Mouse (Mus musculus) kidney, embryonic 14.5 days (tissue): ENCODE results near the gene Fbxl18. TPM values are rescaled to one million over a fixed set of nuclear protein-coding genes. Genes with fewer than 3 reads are reported as not detected.

Source experiments
- ATAC-seq: fragments of 200-750 bp; cut with Nextera tagmentation; 2 replicates; pipeline ENCODE4 v1.8.0; 2017; ENCODE audit warnings: moderate number of reproducible peaks, mild to moderate bottlenecking, moderate TSS enrichment, moderate library complexity; ENCODE audit not compliant: low FRiP score, low TSS enrichment
- H3K27ac ChIP-seq: fragments of 300-500 bp; sonication (generic); 2 replicates; pipeline ENCODE4 v1.5.1; 2014; ENCODE audit warnings: low read depth, mild to moderate bottlenecking, low read length, moderate library complexity, mixed read lengths
- H3K27me3 ChIP-seq: fragments of 300-500 bp; sonication (generic); 2 replicates; pipeline ENCODE4 v1.6.1; 2014; ENCODE audit warnings: mild to moderate bottlenecking, low read length; ENCODE audit not compliant: control insufficient read depth, insufficient read depth
- H3K36me3 ChIP-seq: fragments of 300-500 bp; sonication (generic); 2 replicates; pipeline ENCODE4 v1.6.1; 2014; ENCODE audit warnings: low read length, mixed read lengths; ENCODE audit not compliant: control insufficient read depth, insufficient read depth
- H3K4me1 ChIP-seq: fragments of 300-500 bp; sonication (generic); 2 replicates; pipeline ENCODE4 v1.6.1; 2014; ENCODE audit warnings: low read length, mixed read lengths; ENCODE audit not compliant: control insufficient read depth, insufficient read depth
- H3K4me2 ChIP-seq: fragments of 300-500 bp; sonication (generic); replicated peaks from 2 replicates; pipeline ENCODE4 v1.6.1; 2014; ENCODE audit warnings: low read depth, mild to moderate bottlenecking, low read length
- H3K4me3 ChIP-seq: fragments of 300-500 bp; sonication (generic); 2 replicates; pipeline ENCODE4 v1.5.1; 2014; ENCODE audit warnings: mild to moderate bottlenecking, low read length
- H3K9ac ChIP-seq: fragments of 300-500 bp; sonication (generic); 2 replicates; pipeline ENCODE4 v1.6.1; 2014; ENCODE audit warnings: low read depth, mild to moderate bottlenecking, low read length, moderate library complexity
- H3K9me3 ChIP-seq: fragments of 300-500 bp; sonication (generic); 2 replicates; pipeline ENCODE4 v1.6.1; 2016; ENCODE audit warnings: low read length; ENCODE audit not compliant: control insufficient read depth
- WGBS: fragments of 180-500 bp; shearing (Covaris S2); extraction: QIAGEN DNeasy Blood & Tissue Kit; methylation state at CpG from one replicate; pipeline ENCODE4 v1.1.7; 2014; 5-methylcytosine and 5-hydroxymethylcytosine counted together
- polyA plus RNA-seq: library from polyadenylated mRNA; unstranded; fragments of >200 nt; fragmentation: Nextera tagmentation; extraction: Ambion mirVana; gene quantifications from 2 replicates; pipeline ENCODE4 v1.2.1, GENCODE M21; 2014

The Fbxl18 gene
- polyA plus RNA-seq, 1 experiment from 2014 or later, result 14.6 TPM

- Histone ChIP-seq H3K9ac (peak overlapping the region; percentile 100; the same call in 1 of the 2 replicates), H3K27me3 (no peaks in the 10 kb centered on the region), H3K4me1 (peaks cover 29% of the 10 kb centered on the region), H3K9me3 (no peaks in the 10 kb centered on the region), H3K36me3 (peaks cover 65% of the 10 kb centered on the region), H3K27ac (0 out of 2 replicates have a peak overlapping the region, but pooled peaks have one; percentile 8), H3K4me3 (peak overlapping the region; percentile 100), H3K4me2 (peak overlapping the region; percentile 65)
- 77% methylated on average over 14 of the region's 14 CpGs for WGBS
- ATAC-seq, result no peak
These were observed 8.4 kb upstream of the Fbxl18 start for GRCm38 (mm10) chr5:142903470-142904207.

GRCm38 (mm10) chr5:142902506-142903314 lies 7.5 kb upstream of the Fbxl18 start:
- no peak overlapping the region for H3K9ac ChIP-seq
- H3K27me3 ChIP-seq, result no peaks in the 10 kb centered on the region
- H3K4me3 ChIP-seq, result no peak overlapping the region; the same call in 1 of the 2 replicates
- ATAC-seq, result no peak
- WGBS, result 58% methylated on average over 5 of the region's 5 CpGs
- no peak overlapping the region; the same call in 1 of the 2 replicates for H3K4me2 ChIP-seq
- peaks cover 65% of the 10 kb centered on the region for H3K36me3 ChIP-seq
- H3K27ac ChIP-seq, result peak overlapping the region; percentile 55; the same call in 1 of the 2 replicates
- H3K4me1 ChIP-seq, result peaks cover 20% of the 10 kb centered on the region
- H3K9me3 ChIP-seq, result no peaks in the 10 kb centered on the region

DNA sequence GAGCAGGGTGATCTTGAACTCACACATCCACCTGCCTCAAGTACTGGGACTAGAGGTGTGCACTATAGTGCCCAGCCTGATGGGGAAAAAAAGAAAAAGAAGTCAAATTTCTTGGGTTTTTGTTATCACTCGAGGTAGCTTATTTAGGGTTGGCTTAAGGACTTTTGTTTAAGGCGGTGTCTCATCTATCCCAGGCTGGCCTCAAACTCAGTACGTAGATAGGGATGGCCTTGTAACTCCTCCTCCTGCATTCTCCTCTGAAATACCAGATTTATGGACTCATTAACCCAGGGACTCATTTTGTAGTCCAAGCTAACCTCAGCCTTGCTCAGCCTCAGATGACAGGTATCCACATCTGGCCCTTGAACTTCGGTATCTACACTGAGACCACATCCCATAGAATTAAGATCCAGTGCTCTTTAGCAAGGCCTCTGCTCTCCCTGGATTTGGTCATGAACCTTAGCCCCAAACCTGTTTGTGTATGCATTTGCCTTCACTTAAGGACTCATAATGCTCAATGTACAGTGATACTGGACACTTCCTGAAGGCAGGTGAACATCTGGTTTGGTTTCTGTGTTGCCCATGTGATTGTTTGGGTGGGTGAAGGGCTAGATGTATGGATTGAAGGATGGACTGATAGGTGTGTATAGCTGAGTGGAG lies 6.8 kb upstream of the Fbxl18 start:
- no peak overlapping the region for H3K4me2 ChIP-seq
- 46% methylated on average over 4 of the region's 4 CpGs for WGBS
- no peak for ATAC-seq
- no peak overlapping the region for H3K4me3 ChIP-seq
- no peaks in the 10 kb centered on the region for H3K9me3 ChIP-seq
- H3K9ac ChIP-seq, result no peak overlapping the region
- H3K27ac ChIP-seq, result peak overlapping the region; percentile 55; the same call in 1 of the 2 replicates
- H3K27me3 ChIP-seq, result no peaks in the 10 kb centered on the region
- H3K36me3 ChIP-seq, result peaks cover 65% of the 10 kb centered on the region
- H3K4me1 ChIP-seq, result peaks cover 13% of the 10 kb centered on the region

GRCm38 (mm10) chr5:142901355-142901802 lies 6.2 kb upstream of the Fbxl18 start:
- ATAC-seq, result no peak
- H3K9ac ChIP-seq, result no peak overlapping the region
- H3K4me1 ChIP-seq, result 0 out of 2 replicates have a peak, but pooled peaks cover 11% of the 10 kb centered on the region
- no peak overlapping the region for H3K4me2 ChIP-seq
- peaks cover 65% of the 10 kb centered on the region for H3K36me3 ChIP-seq
- H3K4me3 ChIP-seq, result no peak overlapping the region
- H3K27me3 ChIP-seq, result no peaks in the 10 kb centered on the region
- no peak overlapping the region for H3K27ac ChIP-seq
- 72% methylated on average over 7 of the region's 7 CpGs for WGBS
- no peaks in the 10 kb centered on the region for H3K9me3 ChIP-seq

DNA sequence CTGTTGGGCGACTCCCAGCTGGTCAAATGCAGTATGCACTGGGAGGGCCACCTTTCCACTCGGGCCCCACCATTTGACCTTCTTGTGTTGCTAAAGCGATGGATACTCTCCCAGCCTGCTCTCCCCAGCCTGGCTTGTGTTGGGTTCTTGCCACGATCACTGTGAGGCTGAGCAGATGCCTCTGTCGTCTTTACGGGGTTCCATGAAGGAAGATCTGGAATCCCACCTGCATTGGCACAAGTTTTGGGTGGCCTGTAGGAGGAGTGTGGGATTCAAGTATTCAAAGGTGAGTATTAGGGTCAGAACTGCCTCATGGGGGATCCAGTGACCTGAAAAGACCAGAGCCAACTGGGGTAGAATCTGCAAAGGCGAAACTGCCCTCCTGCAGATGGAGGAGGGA lies 5.4 kb upstream of the Fbxl18 start:
- Histone ChIP-seq H3K9me3 (no peaks in the 10 kb centered on the region), H3K27me3 (no peaks in the 10 kb centered on the region), H3K9ac (no peak overlapping the region), H3K36me3 (peaks cover 65% of the 10 kb centered on the region), H3K4me3 (no peak overlapping the region), H3K4me1 (0 out of 2 replicates have a peak, but pooled peaks cover 11% of the 10 kb centered on the region), H3K4me2 (no peak overlapping the region), H3K27ac (no peak overlapping the region)
- ATAC-seq, result no peak
- WGBS, result 83% methylated on average over 7 of the region's 7 CpGs

- Histone ChIP-seq H3K4me3 (no peak overlapping the region), H3K9ac (no peak overlapping the region), H3K4me1 (0 out of 2 replicates have a peak, but pooled peaks cover 11% of the 10 kb centered on the region), H3K36me3 (peaks cover 59% of the 10 kb centered on the region), H3K4me2 (no peak overlapping the region), H3K27me3 (no peaks in the 10 kb centered on the region), H3K27ac (no peak overlapping the region), H3K9me3 (no peaks in the 10 kb centered on the region)
- WGBS, result 69% methylated on average over 5 of the region's 5 CpGs
- no peak for ATAC-seq
These were observed 4.8 kb upstream of the Fbxl18 start for GRCm38 (mm10) chr5:142899932-142900533.

DNA sequence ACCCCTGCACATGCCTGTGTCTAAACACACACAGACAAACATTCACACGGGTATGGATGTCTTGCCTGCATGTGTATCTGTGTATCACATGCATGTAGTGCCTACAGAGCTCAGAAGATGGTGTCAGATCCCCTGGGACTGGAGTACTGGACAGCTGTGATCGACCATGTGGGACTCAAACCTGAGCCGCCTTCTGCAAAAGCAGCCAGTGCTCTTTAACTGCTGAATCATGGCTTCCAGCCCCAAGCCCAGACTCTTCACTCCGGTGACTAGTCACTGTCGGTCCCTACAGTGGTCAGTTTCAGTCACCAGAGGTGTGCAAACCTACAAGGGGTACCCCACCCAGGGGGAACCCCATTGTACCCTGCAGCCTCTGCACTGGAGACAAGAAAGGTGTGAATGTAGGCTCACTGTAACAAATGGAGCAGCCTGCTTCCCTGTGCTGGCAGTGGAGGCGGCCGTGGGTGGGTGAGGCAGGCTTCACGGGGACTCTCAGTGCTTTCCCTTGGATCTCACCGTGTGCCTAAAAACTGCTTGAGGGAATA lies 3.9 kb upstream of the Fbxl18 start:
- no peak overlapping the region for H3K4me2 ChIP-seq
- no peak overlapping the region for H3K4me3 ChIP-seq
- H3K4me1 ChIP-seq, result peaks cover 9% of the 10 kb centered on the region
- ATAC-seq, result no peak
- H3K9me3 ChIP-seq, result no peaks in the 10 kb centered on the region
- H3K27ac ChIP-seq, result no peak overlapping the region
- peaks cover 50% of the 10 kb centered on the region for H3K36me3 ChIP-seq
- WGBS, result 83% methylated on average over 9 of the region's 9 CpGs
- H3K27me3 ChIP-seq, result no peaks in the 10 kb centered on the region
- no peak overlapping the region for H3K9ac ChIP-seq

- H3K36me3 ChIP-seq, result peaks cover 43% of the 10 kb centered on the region
- no peak overlapping the region for H3K4me2 ChIP-seq
- WGBS, result 73% methylated on average over 4 of the region's 4 CpGs
These were observed 3.1 kb upstream of the Fbxl18 start for GRCm38 (mm10) chr5:142898316-142898715.

More at GRCm38 (mm10) chr5:142898316-142898715, 3.1 kb upstream of the Fbxl18 start:
- ATAC-seq, result no peak
- no peaks in the 10 kb centered on the region for H3K9me3 ChIP-seq
- H3K4me3 ChIP-seq, result no peak overlapping the region
- peaks cover 13% of the 10 kb centered on the region for H3K4me1 ChIP-seq
- no peak overlapping the region for H3K9ac ChIP-seq
- no peaks in the 10 kb centered on the region for H3K27me3 ChIP-seq
- no peak overlapping the region for H3K27ac ChIP-seq
